8 mouse cellular contexts compared by ENCODE assay signal in genomic region chr7:131371880-131372651, GRCm38 (mm10). TPM values are rescaled to one million over a fixed set of nuclear protein-coding genes. Genes with fewer than 3 reads are reported as not detected.
DNase-seq lines count a peak whose midpoint lies in the region; ATAC-seq and TF ChIP-seq lines count a peak whose summit lies in the region.

No protein-coding gene starts in this region.

- H3K79me2 ChIP-seq in macrophage (ENCODE audit: inconsistent target), result no peaks in the 10 kb centered on the region

- H3K9ac ChIP-seq in heart, embryonic 13.5 days, result peak overlapping the region; percentile 96
- peak overlapping the region; percentile 90; the same call in 1 of the 2 replicates for H3K9ac ChIP-seq in forebrain, postnatal 0 days

- H3K4me1 ChIP-seq in heart, embryonic 13.5 days, result peaks cover 10% of the 10 kb centered on the region
- H3K4me1 ChIP-seq in forebrain, postnatal 0 days (ENCODE audit: insufficient read depth), result peaks cover 7% of the 10 kb centered on the region; the same call in 1 of the 2 replicates

- no peaks in the 10 kb centered on the region for H3K27me3 ChIP-seq in heart, embryonic 13.5 days (replicated peaks)
- H3K27me3 ChIP-seq in forebrain, postnatal 0 days (ENCODE audit: insufficient read depth, low read length), result no peaks in the 10 kb centered on the region

- no peak for DNase-seq in heart, postnatal 4 days
- peak; percentile 6 for DNase-seq in Muller cell, postnatal 12 days (ENCODE audit: inconsistent ontology term)
- DNase-seq in forebrain, postnatal 0 days, result peak; percentile 21
- no peak for DNase-seq in frontal cortex, postnatal 25 days (ENCODE audit: low spot score in 2 of 2)
- no peak for DNase-seq in left cerebral cortex, postnatal 36 days (ENCODE audit: low spot score in 2 of 2)
- DNase-seq in adrenal gland, adult 8-10 months, result no peak

- H3K36me3 ChIP-seq in heart, embryonic 13.5 days, result peaks cover 16% of the 10 kb centered on the region
- 0 out of 2 replicates have a peak, but pooled peaks cover 2% of the 10 kb centered on the region for H3K36me3 ChIP-seq in forebrain, postnatal 0 days (ENCODE audit: insufficient read depth)
- no peaks in the 10 kb centered on the region for H3K36me3 ChIP-seq in macrophage (ENCODE audit: inconsistent target)

- WGBS in heart, embryonic 13.5 days, result 67% methylated on average over 9 of the region's 9 CpGs
- 72% methylated on average over 9 of the region's 9 CpGs for WGBS in forebrain, postnatal 0 days
- WGBS in macrophage (ENCODE audit: missing documents), result 53% methylated on average over 9 of the region's 9 CpGs

- peak; percentile 36; the same call in 1 of the 2 replicates for TF ChIP-seq CTCF in forebrain, postnatal 0 days (IDR thresholded peaks at IDR 0.05; ENCODE audit: low read depth)

- intact Hi-C loops in left cerebral cortex, postnatal 36 days (cut with DNase I), result no loop called here

- H3K4me2 ChIP-seq in heart, embryonic 13.5 days, result peak overlapping the region; percentile 79
- peak overlapping the region; percentile 79 for H3K4me2 ChIP-seq in forebrain, postnatal 0 days (ENCODE audit: low read depth)

- peak overlapping the region; percentile 99 for H3K27ac ChIP-seq in heart, embryonic 13.5 days (replicated peaks)
- no peak overlapping the region for H3K27ac ChIP-seq in forebrain, postnatal 0 days (ENCODE audit: low read depth, low read length)
- no peak overlapping the region for H3K27ac ChIP-seq in macrophage

- peak overlapping the region; percentile 83 for H3K4me3 ChIP-seq in heart, embryonic 13.5 days
- peak overlapping the region; percentile 76 for H3K4me3 ChIP-seq in forebrain, postnatal 0 days (ENCODE audit: low read depth, low read length)
- peak overlapping the region; percentile 46 for H3K4me3 ChIP-seq in macrophage (ENCODE audit: inconsistent target)

- H3K9me3 ChIP-seq in heart, embryonic 13.5 days, result no peaks in the 10 kb centered on the region
- no peaks in the 10 kb centered on the region for H3K9me3 ChIP-seq in forebrain, postnatal 0 days (ENCODE audit: low read length)

- no peak for ATAC-seq in heart, embryonic 13.5 days (ENCODE audit: extremely low read depth, insufficient number of reproducible peaks, low FRiP score, low TSS enrichment)
- ATAC-seq in forebrain, postnatal 0 days, result no peak

RNA-seq across cellular contexts. Expression of gene Pstk, which starts 1.1 kb away (rescaled TPM):
- 89.2 and 90.2 TPM in 2 replicates for polyA plus RNA-seq in heart, embryonic 13.5 days (2015; fragmentation: Nextera tagmentation; extraction: Ambion mirVana)
- total RNA-seq in heart, postnatal 4 days (2021), result 10 to 100 TPM; 59.7 to 61.8 TPM
- total RNA-seq in forebrain, postnatal 0 days (2014; rRNA removed), result 22.6 and 36.3 TPM in 2 replicates
- polyA plus RNA-seq in forebrain, postnatal 0 days (2015; fragmentation: Nextera tagmentation; extraction: Ambion mirVana), result 36.4 and 39.8 TPM in 2 replicates
- 10 to 100 TPM in 17 of 26 experiments, 1 to 10 TPM in 9; 1.3 to 43.5 (median 17.4) TPM for total RNA-seq in macrophage (2018; cell fraction: chromatin; rRNA removed)
- 10 to 100 TPM in 19 of 26 experiments, 1 to 10 TPM in 7; 5.6 to 17.1 (median 12.8) TPM for total RNA-seq in macrophage (2018; cell fraction: cytosol; rRNA removed)
- 10 to 100 TPM in 14 of 26 experiments, 1 to 10 TPM in 12; 1.9 to 46.1 (median 12.5) TPM for total RNA-seq in macrophage (2018; cell fraction: nucleus; rRNA removed)
- polyA plus RNA-seq in macrophage (2018), result 10.7 to 21.0 TPM (median 14.8 TPM) in 3 replicates
- 10 to 100 TPM; 52.9 to 61.8 TPM for total RNA-seq in left cerebral cortex, postnatal 36 days (2021)
- 10 to 100 TPM; 19.4 to 21.4 (median 20.1) TPM for total RNA-seq in adrenal gland, adult 8-10 months (2022)

RNA-seq across cellular contexts. Expression of gene 2310057M21Rik, which starts 9.5 kb away (rescaled TPM):
- polyA plus RNA-seq in heart, embryonic 13.5 days (2015; fragmentation: Nextera tagmentation; extraction: Ambion mirVana), result 18.3 and 18.5 TPM in 2 replicates
- total RNA-seq in heart, postnatal 4 days (2021), result 10 to 100 TPM; 17.7 to 19.4 TPM
- 7.6 and 21.7 TPM in 2 replicates for total RNA-seq in forebrain, postnatal 0 days (2014; rRNA removed)
- polyA plus RNA-seq in forebrain, postnatal 0 days (2015; fragmentation: Nextera tagmentation; extraction: Ambion mirVana), result 16.2 and 22.3 TPM in 2 replicates
- 10 to 100 TPM in 25 of 26 experiments, 1 to 10 TPM in 1; 6.7 to 56.8 (median 26.6) TPM for total RNA-seq in macrophage (2018; cell fraction: chromatin; rRNA removed)
- total RNA-seq in macrophage (2018; cell fraction: cytosol; rRNA removed), result 10 to 100 TPM in 2 of 26 experiments, 1 to 10 TPM in 24; 2.1 to 12.1 (median 6.1) TPM
- total RNA-seq in macrophage (2018; cell fraction: nucleus; rRNA removed), result 10 to 100 TPM in 21 of 26 experiments, 1 to 10 TPM in 5; 5.2 to 49.4 (median 13.8) TPM
- polyA plus RNA-seq in macrophage (2018), result 2.7 to 8.3 TPM (median 8.1 TPM) in 3 replicates
- 10 to 100 TPM; 29.6 to 31.2 TPM for total RNA-seq in left cerebral cortex, postnatal 36 days (2021)
- total RNA-seq in adrenal gland, adult 8-10 months (2022), result 10 to 100 TPM; 11.0 to 14.8 (median 12.0) TPM

RNA-seq across cellular contexts. Expression of gene Ikzf5, which starts 38.3 kb away (rescaled TPM):
- polyA plus RNA-seq in heart, embryonic 13.5 days (2015; fragmentation: Nextera tagmentation; extraction: Ambion mirVana), result 7.5 and 7.9 TPM in 2 replicates
- total RNA-seq in heart, postnatal 4 days (2021), result 10 to 100 TPM; 28.8 to 31.1 TPM
- 18.8 and 20.8 TPM in 2 replicates for total RNA-seq in forebrain, postnatal 0 days (2014; rRNA removed)
- polyA plus RNA-seq in forebrain, postnatal 0 days (2015; fragmentation: Nextera tagmentation; extraction: Ambion mirVana), result 10.0 and 10.5 TPM in 2 replicates
- total RNA-seq in macrophage (2018; cell fraction: chromatin; rRNA removed), result 10 to 100 TPM; 13.8 to 99.9 (median 23.7) TPM
- 10 to 100 TPM in 25 of 26 experiments, 1 to 10 TPM in 1; 8.4 to 23.6 (median 12.2) TPM for total RNA-seq in macrophage (2018; cell fraction: cytosol; rRNA removed)
- total RNA-seq in macrophage (2018; cell fraction: nucleus; rRNA removed), result 10 to 100 TPM; 12.5 to 75.0 (median 22.0) TPM
- polyA plus RNA-seq in macrophage (2018), result 7.5 to 9.6 TPM (median 8.9 TPM) in 3 replicates
- total RNA-seq in left cerebral cortex, postnatal 36 days (2021), result 10 to 100 TPM; 42.5 to 51.8 TPM
- total RNA-seq in adrenal gland, adult 8-10 months (2022), result 10 to 100 TPM; 33.5 to 39.7 (median 35.7) TPM

RNA-seq across cellular contexts. Expression of gene Acadsb, which starts 38.3 kb away (rescaled TPM):
- polyA plus RNA-seq in heart, embryonic 13.5 days (2015; fragmentation: Nextera tagmentation; extraction: Ambion mirVana), result 70.3 and 74.9 TPM in 2 replicates
- 10 to 100 TPM; 62.5 to 67.0 TPM for total RNA-seq in heart, postnatal 4 days (2021)
- 56.7 and 80.3 TPM in 2 replicates for total RNA-seq in forebrain, postnatal 0 days (2014; rRNA removed)
- 51.6 and 73.3 TPM in 2 replicates for polyA plus RNA-seq in forebrain, postnatal 0 days (2015; fragmentation: Nextera tagmentation; extraction: Ambion mirVana)
- total RNA-seq in macrophage (2018; cell fraction: chromatin; rRNA removed), result 10 to 100 TPM; 16.1 to 61.7 (median 35.2) TPM
- total RNA-seq in macrophage (2018; cell fraction: cytosol; rRNA removed), result 10 to 100 TPM; 34.8 to 56.7 (median 46.3) TPM
- 10 to 100 TPM; 19.9 to 61.4 (median 28.9) TPM for total RNA-seq in macrophage (2018; cell fraction: nucleus; rRNA removed)
- polyA plus RNA-seq in macrophage (2018), result 27.8 to 52.5 TPM (median 36.1 TPM) in 3 replicates
- total RNA-seq in left cerebral cortex, postnatal 36 days (2021), result 10 to 100 TPM; 76.2 to 80.4 TPM
- total RNA-seq in adrenal gland, adult 8-10 months (2022), result 100 to 1,000 TPM; 157 to 791 (median 490) TPM

RNA-seq across cellular contexts. Expression of gene Fam24a, which starts 38.4 kb away (rescaled TPM):
- not detected in 2 replicates for polyA plus RNA-seq in heart, embryonic 13.5 days (2015; fragmentation: Nextera tagmentation; extraction: Ambion mirVana)
- not detected for total RNA-seq in heart, postnatal 4 days (2021)
- not detected in 2 replicates for total RNA-seq in forebrain, postnatal 0 days (2014; rRNA removed)
- polyA plus RNA-seq in forebrain, postnatal 0 days (2015; fragmentation: Nextera tagmentation; extraction: Ambion mirVana), result not detected in 2 replicates
- not detected for total RNA-seq in macrophage (2018; cell fraction: chromatin; rRNA removed)
- not detected for total RNA-seq in macrophage (2018; cell fraction: cytosol; rRNA removed)
- not detected for total RNA-seq in macrophage (2018; cell fraction: nucleus; rRNA removed)
- polyA plus RNA-seq in macrophage (2018), result not detected in 3 replicates
- not detected for total RNA-seq in left cerebral cortex, postnatal 36 days (2021)
- total RNA-seq in adrenal gland, adult 8-10 months (2022), result not detected

Comparison
In these comparisons a context has a peak if more than half of its experiments do, and no peak if none do; other contexts are left out.
1. DNase-seq: peak in Muller cell, postnatal 12 days (single experiment) and forebrain, postnatal 0 days (single experiment); none in heart, postnatal 4 days (single experiment), frontal cortex, postnatal 25 days (0 of 2), left cerebral cortex, postnatal 36 days (0 of 2) and adrenal gland, adult 8-10 months (single experiment).
2. Peak in every context shown above with its lines, with median percentiles within 50 percentile points of each other: H3K4me3 ChIP-seq.